In the genomic region with DNA sequence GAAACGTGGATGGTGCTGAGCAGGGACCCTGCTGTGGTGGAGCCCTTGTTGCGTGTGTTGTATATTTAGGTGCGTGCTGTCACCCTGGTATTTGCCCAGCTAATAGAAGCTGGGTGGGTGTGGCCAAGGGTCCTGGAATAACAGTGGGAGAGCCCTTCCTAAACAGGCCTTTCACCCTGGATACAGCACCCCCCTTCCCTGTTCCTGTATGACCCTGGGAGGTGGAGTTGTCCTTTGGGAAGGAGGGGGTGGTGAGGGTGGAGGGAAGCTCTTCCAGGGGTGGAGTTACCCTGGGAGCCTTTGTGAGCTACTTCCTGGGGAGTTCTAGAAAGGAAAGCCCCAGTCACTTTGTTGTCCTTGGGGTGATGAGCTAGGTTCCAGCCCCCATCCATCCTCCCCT, we compare ENCODE assay signal across 15 mouse cellular contexts. TPM values are rescaled to one million over a fixed set of nuclear protein-coding genes. Genes with fewer than 3 reads are reported as not detected.
DNase-seq lines count a peak whose midpoint lies in the region; ATAC-seq and TF ChIP-seq lines count a peak whose summit lies in the region.
"Had no signal": no experiment of that assay in that cellular context is flagged by ENCODE, and none has a peak within 500 bp of the region (broad histone marks: within the 10 kb centered on the region; RNA-seq: fewer than 3 reads in every experiment).

No protein-coding gene starts in this region.

- H3K9ac ChIP-seq in intestine, embryonic 14.5 days (ENCODE audit: low read length): no peak overlapping the region
- no peak overlapping the region for H3K9ac ChIP-seq in intestine, postnatal 0 days (ENCODE audit: low read depth, low read length)
- H3K9ac ChIP-seq: embryonic facial prominence, embryonic 15.5 days had no signal

- WGBS in intestine, embryonic 14.5 days: 46% methylated on average over 3 of the region's 3 CpGs
- 49% methylated on average over 3 of the region's 3 CpGs for WGBS in intestine, postnatal 0 days
- 43% methylated on average over 3 of the region's 3 CpGs for WGBS in limb, embryonic 10.5 days

- intact Hi-C loops in left cerebral cortex, postnatal 10 days (cut with DNase I): no loop called here

- peak; percentile 90 for DNase-seq in heart, adult 11 months
- no peak for DNase-seq in heart, postnatal 4 days
- DNase-seq in intestine, embryonic 14.5 days (ENCODE audit: low spot score): no peak
- peak; percentile 33 for DNase-seq in lung, postnatal 10 days
- DNase-seq in lung, postnatal 4 days: no peak
- DNase-seq in limb, embryonic 10.5 days (ENCODE audit: low spot score): no peak
- no peak for DNase-seq in left cerebral cortex, postnatal 10 days (ENCODE audit: extremely low spot score in 1 of 2, low spot score in 2 of 2)
- DNase-seq: adrenal gland, postnatal 36 days; cerebellum, postnatal 36 days; gastrocnemius, postnatal 10 days; layer of hippocampus, adult 9-11 months; retina, postnatal 1 day had no signal

- no peaks in the 10 kb centered on the region for H3K36me3 ChIP-seq in intestine, embryonic 14.5 days (ENCODE audit: control insufficient read depth, insufficient read depth, low read length)
- H3K36me3 ChIP-seq in intestine, postnatal 0 days (ENCODE audit: control insufficient read depth, insufficient read depth): no peaks in the 10 kb centered on the region
- no peaks in the 10 kb centered on the region for H3K36me3 ChIP-seq in limb, embryonic 10.5 days
- H3K36me3 ChIP-seq: embryonic facial prominence, embryonic 15.5 days had no signal

- no peak overlapping the region for H3K4me2 ChIP-seq in intestine, embryonic 14.5 days (ENCODE audit: low read length)
- H3K4me2 ChIP-seq in intestine, postnatal 0 days (replicated peaks; ENCODE audit: low read depth): no peak overlapping the region
- H3K4me2 ChIP-seq: embryonic facial prominence, embryonic 15.5 days had no signal

- H3K27me3 ChIP-seq in intestine, embryonic 14.5 days (replicated peaks; ENCODE audit: control insufficient read depth, insufficient read depth, low read length): no peaks in the 10 kb centered on the region
- H3K27me3 ChIP-seq in intestine, postnatal 0 days (replicated peaks; ENCODE audit: control insufficient read depth, insufficient read depth, low read length): no peaks in the 10 kb centered on the region
- no peaks in the 10 kb centered on the region for H3K27me3 ChIP-seq in limb, embryonic 10.5 days (ENCODE audit: low read depth, poor library complexity, severe bottlenecking)
- H3K27me3 ChIP-seq: embryonic facial prominence, embryonic 15.5 days had no signal

- H3K4me1 ChIP-seq in intestine, embryonic 14.5 days (replicated peaks; ENCODE audit: control insufficient read depth, insufficient read depth, low read length): peaks cover 20% of the 10 kb centered on the region
- H3K4me1 ChIP-seq in intestine, postnatal 0 days (replicated peaks; ENCODE audit: control insufficient read depth, insufficient read depth, low read length): no peaks in the 10 kb centered on the region
- H3K4me1 ChIP-seq in limb, embryonic 10.5 days: peaks cover 27% of the 10 kb centered on the region

- H3K4me3 ChIP-seq in intestine, embryonic 14.5 days (ENCODE audit: low read depth, low read length): no peak overlapping the region
- no peak overlapping the region for H3K4me3 ChIP-seq in intestine, postnatal 0 days (ENCODE audit: low read depth, low read length)
- H3K4me3 ChIP-seq in limb, embryonic 10.5 days: no peak overlapping the region
- H3K4me3 ChIP-seq: embryonic facial prominence, embryonic 15.5 days had no signal

- no peak for TF ChIP-seq CTCF in intestine, postnatal 0 days (IDR thresholded peaks at IDR 0.05; ENCODE audit: low read depth)

- no peaks in the 10 kb centered on the region for H3K9me3 ChIP-seq in intestine, embryonic 14.5 days (ENCODE audit: control insufficient read depth, low read length)
- no peaks in the 10 kb centered on the region for H3K9me3 ChIP-seq in intestine, postnatal 0 days (ENCODE audit: control insufficient read depth)
- no peaks in the 10 kb centered on the region for H3K9me3 ChIP-seq in limb, embryonic 10.5 days (replicated peaks)
- H3K9me3 ChIP-seq: embryonic facial prominence, embryonic 15.5 days had no signal

- H3K27ac ChIP-seq in intestine, embryonic 14.5 days (ENCODE audit: low read depth): peak overlapping the region; percentile 27; the same call in 1 of the 2 replicates
- H3K27ac ChIP-seq in intestine, postnatal 0 days (ENCODE audit: low read depth, low read length): no peak overlapping the region
- H3K27ac ChIP-seq in limb, embryonic 10.5 days: peak overlapping the region; percentile 58; the same call in 1 of the 2 replicates

- no peak for ATAC-seq in intestine, embryonic 14.5 days (replicated peaks; ENCODE audit: low FRiP score, low TSS enrichment, low read depth)
- ATAC-seq in intestine, postnatal 0 days: no peak
- ATAC-seq: forebrain, embryonic 14.5 days had no signal

RNA-seq across cellular contexts. Expression of a gene that starts 38.7 kb away (rescaled TPM):
- 10 to 100 TPM; 65.2 to 65.7 TPM for total RNA-seq in heart, postnatal 4 days (2021)
- 3.6 and 3.9 TPM in 2 replicates for polyA plus RNA-seq in intestine, embryonic 14.5 days (2014; fragmentation: Nextera tagmentation; extraction: Ambion mirVana)
- polyA plus RNA-seq in intestine, postnatal 0 days (2015; fragmentation: Nextera tagmentation; extraction: Ambion mirVana): 1.8 and 2.0 TPM in 2 replicates
- polyA plus RNA-seq in limb, embryonic 10.5 days (2016; fragmentation: Nextera tagmentation; extraction: Ambion mirVana): 0.41 and 0.63 TPM in 2 replicates
- 10 to 100 TPM; 81.7 to 99.9 TPM for total RNA-seq in left cerebral cortex, postnatal 10 days (2021)

Comparison
In these comparisons a context has a peak if more than half of its experiments do, and no peak if none do; other contexts are left out.
1. DNase-seq: peak in heart, adult 11 months (single experiment) and lung, postnatal 10 days (single experiment); none in heart, postnatal 4 days (single experiment), intestine, embryonic 14.5 days (single experiment), lung, postnatal 4 days (0 of 2), limb, embryonic 10.5 days (single experiment) and left cerebral cortex, postnatal 10 days (0 of 2).